Mouse (Mus musculus) adrenal gland, postnatal 10 days (tissue): ENCODE measurements around the gene Pgap3. TPM values are rescaled to one million over a fixed set of nuclear protein-coding genes. Genes with fewer than 3 reads are reported as not detected.

ENCODE experiments used
- DNase-seq: peaks from one replicate; pipeline ENCODE4 v3.0.0; 2021; ENCODE audit warnings: mixed read lengths
- total RNA-seq, 2 experiments: library from RNA; stranded (reverse); gene quantifications; 2 replicates each; pipeline ENCODE4 v1.2.3; 2021

The Pgap3 gene
- total RNA-seq, 2 experiments from 2014 or later: 4.9 to 6.8 TPM

- DNase-seq: no peak
Measured at GRCm38 (mm10) chr11:98381651-98382050, 18.6 kb downstream of the Pgap3 start.

GRCm38 (mm10) chr11:98380106-98380505 lies 20.2 kb downstream of the Pgap3 start:
- DNase-seq: no peak

- DNase-seq: no peak
Measured at GRCm38 (mm10) chr11:98379379-98379778, 20.9 kb downstream of the Pgap3 start.

- DNase-seq: no peak
Measured at GRCm38 (mm10) chr11:98377787-98378186, 22.5 kb downstream of the Pgap3 start.

GRCm38 (mm10) chr11:98376756-98377155 lies 23.5 kb downstream of the Pgap3 start:
- DNase-seq: no peak

GRCm38 (mm10) chr11:98374266-98374665 lies 26.0 kb downstream of the Pgap3 start:
- DNase-seq: no peak

GRCm38 (mm10) chr11:98373244-98373643 lies 27.0 kb downstream of the Pgap3 start:
- DNase-seq: no peak

GRCm38 (mm10) chr11:98372406-98372805 lies 27.9 kb downstream of the Pgap3 start:
- DNase-seq: peak; percentile 79

GRCm38 (mm10) chr11:98371556-98372240 lies 28.6 kb downstream of the Pgap3 start:
- no peak for DNase-seq

GRCm38 (mm10) chr11:98370588-98370987 lies 29.7 kb downstream of the Pgap3 start:
- DNase-seq: no peak

- no peak for DNase-seq
Measured at GRCm38 (mm10) chr11:98369337-98369736, 31.0 kb downstream of the Pgap3 start.

GRCm38 (mm10) chr11:98367863-98368186 lies 32.5 kb downstream of the Pgap3 start:
- DNase-seq: no peak

GRCm38 (mm10) chr11:98367171-98367862 lies 33.0 kb downstream of the Pgap3 start:
- no peak for DNase-seq

GRCm38 (mm10) chr11:98366290-98366689 lies 34.0 kb downstream of the Pgap3 start:
- DNase-seq: no peak

GRCm38 (mm10) chr11:98364410-98364809 lies 35.9 kb downstream of the Pgap3 start:
- DNase-seq: no peak

- no peak for DNase-seq
Measured at GRCm38 (mm10) chr11:98363817-98364216, 36.5 kb downstream of the Pgap3 start.

GRCm38 (mm10) chr11:98360866-98361521 lies 39.3 kb downstream of the Pgap3 start:
- no peak for DNase-seq

- DNase-seq: peak; percentile 93
Measured at GRCm38 (mm10) chr11:98358161-98359083, 41.9 kb downstream of the Pgap3 start, which contains the start of gene Stard3. TSS of gene Stard3 (plus strand) at chr11:98358368.

GRCm38 (mm10) chr11:98357396-98358160 lies 42.7 kb downstream of the Pgap3 start:
- DNase-seq: no peak

GRCm38 (mm10) chr11:98356625-98357394 lies 43.5 kb downstream of the Pgap3 start:
- no peak for DNase-seq
